Mouse (Mus musculus): Measurements from ENCODE around the gene Rarres2.

Gene Rarres2

GRCm38 (mm10) chr6:48579215-48579648, 6.6 kb upstream of the Rarres2 start:
- DNase-seq (ENCODE audit: low spot score), result no peak

- DNase-seq (ENCODE audit: low spot score), result no peak
Observed at GRCm38 (mm10) chr6:48578736-48579135, 6.1 kb upstream of the Rarres2 start.

DNA sequence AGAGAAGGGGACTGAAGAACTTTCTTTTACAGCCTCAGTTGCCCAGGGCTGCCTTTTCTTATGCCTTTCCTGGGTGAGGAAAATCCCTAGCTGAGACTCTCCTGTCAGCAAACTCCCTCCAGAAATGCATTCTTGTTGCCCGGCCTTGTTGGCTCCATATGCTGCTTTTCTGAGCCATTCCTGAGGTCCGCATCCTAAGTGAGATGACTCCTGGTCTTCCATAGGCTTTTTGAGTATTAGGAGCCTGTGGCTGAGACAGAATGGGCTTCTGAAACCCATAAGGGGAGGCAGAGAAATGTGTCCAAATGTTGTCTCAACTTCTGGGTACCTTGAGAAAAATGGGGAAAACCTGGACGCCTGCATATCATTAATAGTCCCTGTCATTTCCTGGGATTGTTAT, 1.4 kb upstream of the Rarres2 start:
- DNase-seq (ENCODE audit: low spot score), result no peak

DNA sequence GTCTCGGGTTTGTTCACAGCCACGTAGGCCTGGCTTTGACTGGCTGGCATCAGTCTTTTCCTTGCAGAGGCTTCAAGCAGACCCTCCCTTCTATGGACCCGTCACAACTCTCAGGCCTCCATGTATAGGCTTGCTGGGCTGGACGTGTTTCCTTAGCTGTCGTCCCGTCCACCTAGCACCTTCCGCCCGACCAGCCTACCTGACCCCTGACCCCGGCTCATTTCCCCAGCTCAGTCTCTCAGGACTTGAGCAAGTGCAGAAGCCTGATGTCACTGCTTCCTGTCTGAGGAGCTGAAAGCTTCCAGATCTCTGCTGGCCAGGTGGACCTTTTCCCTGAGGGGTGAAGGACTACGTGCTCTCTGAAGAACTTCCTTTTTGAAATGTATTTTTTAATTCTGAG, 691 bp upstream of the Rarres2 start:
- no peak for DNase-seq (ENCODE audit: low spot score)

GRCm38 (mm10) chr6:48572014-48572413, 575 bp downstream of the Rarres2 start:
- DNase-seq (ENCODE audit: low spot score), result no peak

- DNase-seq (ENCODE audit: low spot score), result no peak
Observed at GRCm38 (mm10) chr6:48569065-48569807, 3.4 kb downstream of the Rarres2 start.

- DNase-seq (ENCODE audit: low spot score), result no peak
Observed at GRCm38 (mm10) chr6:48568036-48568984, 4.3 kb downstream of the Rarres2 start.

- DNase-seq (ENCODE audit: low spot score), result no peak
Observed at GRCm38 (mm10) chr6:48566312-48566711, 6.3 kb downstream of the Rarres2 start.

- DNase-seq (ENCODE audit: low spot score), result no peak
Observed at GRCm38 (mm10) chr6:48565693-48566310, 6.8 kb downstream of the Rarres2 start.

GRCm38 (mm10) chr6:48555956-48556355, 16.6 kb downstream of the Rarres2 start:
- DNase-seq (ENCODE audit: low spot score), result no peak

- DNase-seq (ENCODE audit: low spot score), result peak; percentile 56
Observed at GRCm38 (mm10) chr6:48555104-48555890, 17.3 kb downstream of the Rarres2 start.

DNA sequence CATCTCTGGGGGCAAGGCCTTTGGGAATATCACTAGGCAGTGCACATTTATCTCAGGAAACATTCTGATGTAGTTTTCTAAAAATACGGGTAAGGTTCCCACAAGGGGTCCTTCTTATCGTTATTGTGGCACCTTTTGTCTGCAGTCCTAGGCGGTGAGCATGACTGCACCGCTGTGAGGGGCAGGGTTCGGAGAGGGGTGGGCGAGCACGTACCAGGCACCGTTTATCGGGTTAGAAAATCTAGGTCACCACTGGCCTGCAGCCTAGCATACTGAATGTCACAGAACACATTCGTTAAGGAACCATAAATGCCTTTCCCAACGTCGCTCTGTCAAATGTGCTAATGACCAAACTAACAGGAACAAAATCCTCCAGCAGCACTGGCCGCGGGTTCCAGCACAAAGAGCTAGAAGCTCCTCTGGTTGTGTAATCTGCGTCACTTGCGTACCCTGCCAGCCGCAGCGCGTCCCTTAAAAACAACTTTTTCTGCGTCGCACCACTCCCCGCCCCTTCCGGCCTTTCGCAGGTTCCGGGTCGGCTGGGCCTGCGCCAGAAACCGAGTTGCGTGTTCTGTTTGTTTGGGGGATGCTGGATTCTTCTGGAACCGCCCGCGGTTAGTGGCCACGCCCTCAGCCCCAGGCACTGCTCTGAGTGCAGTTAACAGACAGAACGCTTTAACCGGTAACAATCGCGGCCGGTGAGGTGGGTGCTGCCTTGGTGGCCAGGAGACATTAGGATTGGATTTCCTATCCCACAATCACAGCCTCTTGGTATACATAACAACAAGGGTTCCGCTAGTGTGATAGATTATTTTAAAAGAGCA, 18.1 kb downstream of the Rarres2 start, which contains the start of gene Lrrc61:
Gene Lrrc61, plus strand, starts transcription at position 517 of the 824 bp plus-strand sequence.
- DNase-seq (ENCODE audit: low spot score), result peak; percentile 96

DNA sequence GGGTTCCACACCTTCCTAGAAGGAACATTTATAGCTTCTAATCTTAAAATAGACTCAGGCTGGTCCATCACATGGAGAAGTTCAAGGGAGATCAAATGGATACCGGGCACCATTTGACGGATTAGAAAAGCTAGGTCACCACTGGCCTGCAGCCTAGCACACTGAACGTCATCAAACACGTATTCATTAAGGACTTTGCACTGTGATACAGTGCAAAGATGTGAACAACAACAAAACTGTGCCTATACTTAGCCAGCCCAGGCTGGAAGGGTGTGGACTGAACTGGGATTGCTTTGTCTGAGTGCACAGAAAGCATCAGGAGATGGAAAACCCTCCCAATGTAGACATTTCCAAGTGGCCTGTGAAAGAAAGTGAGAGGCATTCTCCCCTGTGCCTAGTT, 18.8 kb downstream of the Rarres2 start:
- no peak for DNase-seq (ENCODE audit: low spot score)

DNA sequence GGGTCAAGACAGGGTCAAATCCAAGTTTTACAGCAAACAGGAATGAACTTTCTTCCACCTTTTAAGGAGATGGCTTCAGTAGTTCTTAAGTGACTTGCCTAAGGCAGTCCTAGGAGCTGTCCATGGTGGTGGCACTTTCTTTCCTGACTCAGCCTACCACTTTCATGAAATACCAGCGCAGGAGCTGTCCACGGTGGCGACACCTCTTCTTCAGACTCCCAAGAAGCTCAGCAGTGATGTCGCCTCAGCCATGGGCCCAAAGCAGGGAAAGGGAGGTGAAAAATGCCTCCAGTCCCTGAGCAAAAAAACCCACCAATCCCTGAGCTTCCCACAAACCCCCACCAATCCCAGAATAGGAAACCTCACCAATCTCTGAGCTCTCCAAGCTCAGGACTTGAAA, 19.7 kb downstream of the Rarres2 start:
- DNase-seq (ENCODE audit: low spot score), result no peak

- no peak for DNase-seq (ENCODE audit: low spot score)
Observed at GRCm38 (mm10) chr6:48548314-48548713, 24.3 kb downstream of the Rarres2 start.

- DNase-seq (ENCODE audit: low spot score), result no peak
Observed at GRCm38 (mm10) chr6:48546858-48547257, 25.7 kb downstream of the Rarres2 start.

GRCm38 (mm10) chr6:48546271-48546670, 26.3 kb downstream of the Rarres2 start:
- DNase-seq (ENCODE audit: low spot score), result no peak

- DNase-seq (ENCODE audit: low spot score), result no peak
Observed at GRCm38 (mm10) chr6:48545251-48545650, 27.3 kb downstream of the Rarres2 start.

- DNase-seq (ENCODE audit: low spot score), result no peak
Observed at GRCm38 (mm10) chr6:48542631-48543030, 30.0 kb downstream of the Rarres2 start.

- no peak for DNase-seq (ENCODE audit: low spot score)
Observed at GRCm38 (mm10) chr6:48541560-48542450, 30.8 kb downstream of the Rarres2 start.

Data from layer of hippocampus, adult 9-10 months (tissue).